Mouse (Mus musculus): ENCODE measurements around the gene Ccl24. TPM values are rescaled to one million over a fixed set of nuclear protein-coding genes. Genes with fewer than 3 reads are reported as not detected.

Ccl24 gene
- polyA plus RNA-seq, 1 experiment from 2014 or later = 2.9 TPM

DNA sequence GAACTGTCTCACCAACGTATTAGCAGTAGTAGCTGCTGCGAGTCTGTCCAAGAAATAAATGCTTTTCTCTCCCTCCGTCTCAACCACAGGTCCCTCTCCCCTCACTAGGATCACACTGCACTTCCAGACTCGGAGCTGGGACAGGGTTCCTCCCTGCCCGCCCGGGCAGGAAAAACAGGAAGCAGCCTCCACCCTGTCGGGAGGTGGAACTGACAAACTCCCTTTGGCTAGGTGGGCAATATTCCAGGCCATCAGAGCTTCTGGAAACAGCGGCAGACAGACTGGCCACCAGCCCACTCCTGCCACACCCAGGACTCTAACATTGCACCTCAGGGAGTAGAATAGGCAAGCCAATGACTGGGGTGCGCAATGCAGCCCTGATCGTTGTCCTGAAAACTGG, 39.4 kb downstream of the Ccl24 start:
- Histone ChIP-seq H3K27ac (ENCODE audit: low read length) (peak overlapping the region; percentile 73), H3K9me3 (ENCODE audit: control insufficient read depth, low read length) (no peaks in the 10 kb centered on the region), H3K27me3 (ENCODE audit: control insufficient read depth, insufficient read depth, low read depth, low read length) (no peaks in the 10 kb centered on the region), H3K4me3 (ENCODE audit: low read length) (no peak overlapping the region), H3K36me3 (ENCODE audit: control insufficient read depth, insufficient read depth, low read length) (no peaks in the 10 kb centered on the region), H3K4me2 (ENCODE audit: low read depth, low read length) (no peak overlapping the region), H3K9ac (ENCODE audit: low read length) (0 out of 2 replicates have a peak overlapping the region, but pooled peaks have one; percentile 25), H3K4me1 (replicated peaks; ENCODE audit: control insufficient read depth, insufficient read depth, low read length) (peaks cover 12% of the 10 kb centered on the region)
- 32% methylated on average over 10 of the region's 10 CpGs for WGBS
- ATAC-seq (ENCODE audit: low read depth) = peak; percentile 80

- H3K4me2 ChIP-seq (ENCODE audit: low read depth, low read length) = no peak overlapping the region
- H3K9me3 ChIP-seq (ENCODE audit: control insufficient read depth, low read length) = no peaks in the 10 kb centered on the region
- no peak overlapping the region for H3K4me3 ChIP-seq (ENCODE audit: low read length)
- no peak overlapping the region for H3K27ac ChIP-seq (ENCODE audit: low read length)
- WGBS = 62% methylated on average over 11 of the region's 11 CpGs
- H3K27me3 ChIP-seq (ENCODE audit: control insufficient read depth, insufficient read depth, low read depth, low read length) = no peaks in the 10 kb centered on the region
- no peaks in the 10 kb centered on the region for H3K36me3 ChIP-seq (ENCODE audit: control insufficient read depth, insufficient read depth, low read length)
- ATAC-seq (ENCODE audit: low read depth) = no peak
- no peak overlapping the region for H3K9ac ChIP-seq (ENCODE audit: low read length)
- peaks cover 14% of the 10 kb centered on the region for H3K4me1 ChIP-seq (replicated peaks; ENCODE audit: control insufficient read depth, insufficient read depth, low read length)
These were observed 41.5 kb downstream of the Ccl24 start for GRCm38 (mm10) chr5:135531306-135531845.

DNA sequence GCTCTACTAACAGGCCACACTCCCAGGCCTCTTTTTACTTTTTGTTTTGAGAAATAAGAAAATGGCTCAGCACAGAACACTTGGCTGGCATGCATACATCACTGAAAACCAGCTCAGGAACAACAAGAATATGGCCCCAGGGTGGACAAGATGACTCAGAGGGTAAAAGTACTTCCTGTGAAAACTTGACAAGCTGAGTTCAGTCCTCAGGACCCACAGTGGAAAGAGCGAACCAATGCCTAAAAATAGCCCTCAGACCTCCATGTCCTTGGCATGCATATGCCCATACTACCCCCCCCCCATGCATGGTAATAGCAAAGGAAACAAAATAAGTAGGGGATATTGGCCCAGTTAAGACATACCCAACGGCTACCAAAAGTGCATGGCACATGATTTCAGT, 42.9 kb downstream of the Ccl24 start:
- Histone ChIP-seq H3K9ac (ENCODE audit: low read length) (no peak overlapping the region), H3K9me3 (ENCODE audit: control insufficient read depth, low read length) (no peaks in the 10 kb centered on the region), H3K27me3 (ENCODE audit: control insufficient read depth, insufficient read depth, low read depth, low read length) (no peaks in the 10 kb centered on the region), H3K4me2 (ENCODE audit: low read depth, low read length) (no peak overlapping the region), H3K36me3 (ENCODE audit: control insufficient read depth, insufficient read depth, low read length) (no peaks in the 10 kb centered on the region), H3K4me1 (replicated peaks; ENCODE audit: control insufficient read depth, insufficient read depth, low read length) (peaks cover 16% of the 10 kb centered on the region), H3K27ac (ENCODE audit: low read length) (no peak overlapping the region), H3K4me3 (ENCODE audit: low read length) (no peak overlapping the region)
- ATAC-seq (ENCODE audit: low read depth) = no peak
- 81% methylated on average over 2 of the region's 2 CpGs for WGBS

- no peaks in the 10 kb centered on the region for H3K27me3 ChIP-seq (ENCODE audit: control insufficient read depth, insufficient read depth, low read depth, low read length)
- H3K4me2 ChIP-seq (ENCODE audit: low read depth, low read length) = no peak overlapping the region
- no peak for ATAC-seq (ENCODE audit: low read depth)
- WGBS = 72% methylated on average over 3 of the region's 3 CpGs
- peaks cover 22% of the 10 kb centered on the region for H3K4me1 ChIP-seq (replicated peaks; ENCODE audit: control insufficient read depth, insufficient read depth, low read length)
- H3K4me3 ChIP-seq (ENCODE audit: low read length) = no peak overlapping the region
- no peaks in the 10 kb centered on the region for H3K36me3 ChIP-seq (ENCODE audit: control insufficient read depth, insufficient read depth, low read length)
- H3K27ac ChIP-seq (ENCODE audit: low read length) = no peak overlapping the region
- no peak overlapping the region for H3K9ac ChIP-seq (ENCODE audit: low read length)
- no peaks in the 10 kb centered on the region for H3K9me3 ChIP-seq (ENCODE audit: control insufficient read depth, low read length)
These were observed 43.5 kb downstream of the Ccl24 start for GRCm38 (mm10) chr5:135529310-135529709.

DNA sequence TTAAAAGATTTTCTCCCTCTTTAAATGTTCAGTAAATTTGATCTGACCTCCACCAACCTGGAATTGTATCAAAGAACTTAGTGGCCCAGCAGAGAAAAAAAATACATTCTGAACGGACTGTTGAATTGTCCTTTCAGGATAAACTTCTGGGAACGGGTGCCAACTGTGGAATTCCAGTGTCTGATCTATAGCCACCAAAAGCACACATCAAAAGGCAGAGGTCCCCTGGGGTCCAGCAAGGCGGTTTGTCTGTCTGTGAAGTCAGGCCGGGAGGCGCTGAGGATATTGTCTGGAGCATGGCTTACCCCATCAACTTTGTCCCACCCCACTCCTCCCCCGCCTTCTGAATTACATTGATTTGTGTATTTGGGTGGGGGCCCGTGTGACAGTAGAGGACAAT, 44.9 kb downstream of the Ccl24 start:
- no peaks in the 10 kb centered on the region for H3K36me3 ChIP-seq (ENCODE audit: control insufficient read depth, insufficient read depth, low read length)
- H3K4me3 ChIP-seq (ENCODE audit: low read length) = no peak overlapping the region
- no peak overlapping the region for H3K27ac ChIP-seq (ENCODE audit: low read length)
- H3K27me3 ChIP-seq (ENCODE audit: control insufficient read depth, insufficient read depth, low read depth, low read length) = no peaks in the 10 kb centered on the region
- no peak overlapping the region for H3K9ac ChIP-seq (ENCODE audit: low read length)
- WGBS = 33% methylated on average over 7 of the region's 7 CpGs
- H3K4me2 ChIP-seq (ENCODE audit: low read depth, low read length) = no peak overlapping the region
- peaks cover 16% of the 10 kb centered on the region for H3K4me1 ChIP-seq (replicated peaks; ENCODE audit: control insufficient read depth, insufficient read depth, low read length)
- no peaks in the 10 kb centered on the region for H3K9me3 ChIP-seq (ENCODE audit: control insufficient read depth, low read length)
- ATAC-seq (ENCODE audit: low read depth) = no peak

DNA sequence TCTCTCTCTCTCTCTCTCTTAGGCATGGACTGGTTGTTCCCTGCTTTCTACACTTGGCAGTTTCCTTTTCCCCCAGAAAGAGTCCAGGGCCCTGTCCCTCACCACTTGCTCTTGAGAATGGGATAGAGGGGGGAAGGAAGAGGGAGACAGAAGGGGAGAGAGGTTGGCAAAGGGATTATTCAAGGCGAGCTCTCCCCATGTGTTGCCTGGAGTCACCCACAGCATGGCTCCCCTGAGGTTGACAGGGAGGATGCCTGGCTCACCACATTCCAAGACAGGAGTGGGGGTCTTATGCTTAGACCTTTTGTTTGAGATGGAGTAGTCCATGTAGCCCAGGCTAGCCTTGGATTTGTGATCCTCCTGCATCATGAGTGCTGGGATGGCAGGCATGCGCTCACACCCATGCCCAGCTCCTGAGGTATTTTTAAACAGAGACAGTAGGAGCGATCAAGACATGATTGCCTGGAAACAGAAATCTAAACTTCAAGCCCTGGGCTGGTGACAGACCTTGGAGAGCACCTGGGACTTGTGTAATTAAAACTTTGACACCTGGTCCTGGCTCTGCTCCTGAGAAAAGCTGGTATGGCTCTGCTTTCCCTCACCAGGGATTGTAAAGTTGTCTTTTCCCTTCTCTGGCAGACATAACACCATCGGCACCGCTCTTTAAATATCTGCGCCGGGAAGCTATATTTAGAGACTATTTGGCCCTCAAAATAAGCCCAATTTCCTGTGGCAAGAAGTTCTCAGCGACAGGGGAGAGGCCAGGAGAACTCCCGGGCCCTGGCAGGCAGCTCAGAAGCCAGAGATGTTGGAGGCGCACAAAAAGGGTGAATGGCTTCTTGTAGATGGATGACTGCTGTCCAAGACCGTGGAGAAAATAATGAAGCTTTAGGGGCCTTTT, 47.9 kb downstream of the Ccl24 start:
- ATAC-seq (ENCODE audit: low read depth) = peak; percentile 45; the same call in 1 of the 2 replicates
- H3K27me3 ChIP-seq (ENCODE audit: control insufficient read depth, insufficient read depth, low read depth, low read length) = no peaks in the 10 kb centered on the region
- no peak overlapping the region for H3K4me3 ChIP-seq (ENCODE audit: low read length)
- 38% methylated on average over 11 of the region's 11 CpGs for WGBS
- H3K36me3 ChIP-seq (ENCODE audit: control insufficient read depth, insufficient read depth, low read length) = no peaks in the 10 kb centered on the region
- no peak overlapping the region for H3K4me2 ChIP-seq (ENCODE audit: low read depth, low read length)
- peaks cover 11% of the 10 kb centered on the region for H3K4me1 ChIP-seq (replicated peaks; ENCODE audit: control insufficient read depth, insufficient read depth, low read length)
- H3K9ac ChIP-seq (ENCODE audit: low read length) = no peak overlapping the region
- H3K9me3 ChIP-seq (ENCODE audit: control insufficient read depth, low read length) = no peaks in the 10 kb centered on the region
- H3K27ac ChIP-seq (ENCODE audit: low read length) = peak overlapping the region; percentile 72

DNA sequence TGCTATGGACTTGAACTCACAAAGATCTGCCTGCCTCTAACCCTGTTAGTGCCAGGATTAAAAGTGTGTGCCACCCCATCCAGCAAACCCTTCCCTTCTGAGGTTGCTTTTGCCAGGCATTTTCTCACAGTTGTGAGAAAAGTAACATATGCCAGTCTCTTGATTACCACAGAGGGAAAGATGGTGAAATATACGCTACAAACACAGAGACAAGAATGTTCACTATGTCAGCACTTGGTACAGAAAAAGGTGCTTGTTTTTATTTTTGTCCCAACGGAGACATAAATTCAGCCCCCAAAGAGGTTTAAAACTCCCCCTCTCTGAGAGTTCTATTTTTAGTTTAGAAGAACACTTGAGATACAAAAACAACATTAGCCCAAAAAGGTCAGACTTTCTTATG, 48.8 kb downstream of the Ccl24 start:
- H3K9me3 ChIP-seq (ENCODE audit: control insufficient read depth, low read length) = no peaks in the 10 kb centered on the region
- no peak overlapping the region for H3K4me2 ChIP-seq (ENCODE audit: low read depth, low read length)
- H3K4me3 ChIP-seq (ENCODE audit: low read length) = no peak overlapping the region
- no peaks in the 10 kb centered on the region for H3K36me3 ChIP-seq (ENCODE audit: control insufficient read depth, insufficient read depth, low read length)
- 69% methylated on average over 2 of the region's 2 CpGs for WGBS
- H3K27ac ChIP-seq (ENCODE audit: low read length) = no peak overlapping the region
- peaks cover 11% of the 10 kb centered on the region for H3K4me1 ChIP-seq (replicated peaks; ENCODE audit: control insufficient read depth, insufficient read depth, low read length)
- H3K27me3 ChIP-seq (ENCODE audit: control insufficient read depth, insufficient read depth, low read depth, low read length) = no peaks in the 10 kb centered on the region
- no peak overlapping the region for H3K9ac ChIP-seq (ENCODE audit: low read length)
- no peak for ATAC-seq (ENCODE audit: low read depth)

DNA sequence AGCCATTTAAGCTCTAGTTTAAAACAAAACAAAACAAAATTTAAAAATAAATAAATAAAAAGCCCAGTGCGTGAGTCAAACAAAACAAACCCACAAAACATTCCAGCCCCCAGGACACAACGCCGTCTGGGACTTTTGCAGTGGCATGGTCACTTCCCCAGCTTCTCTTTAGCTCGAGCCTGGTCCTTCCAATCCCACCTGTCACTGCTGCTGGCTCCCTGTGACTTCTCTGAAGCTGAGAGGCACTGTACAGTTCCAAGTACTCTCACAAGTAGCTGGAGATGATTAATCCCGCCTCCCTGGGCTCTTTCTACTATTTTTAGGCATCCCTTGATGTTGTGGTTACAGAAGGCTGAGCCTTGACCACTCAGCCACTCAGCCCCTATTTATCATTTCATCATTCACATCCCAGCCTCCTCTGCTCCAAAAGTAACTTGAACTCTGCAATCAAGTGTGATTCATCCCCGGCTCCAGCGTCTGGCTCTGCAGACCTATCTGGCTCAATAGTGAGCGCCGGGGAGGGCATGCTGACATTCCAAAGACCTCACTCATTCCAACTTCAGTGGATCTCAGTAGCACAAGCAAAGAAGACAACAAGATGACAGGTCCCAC, 50.6 kb downstream of the Ccl24 start:
- ATAC-seq (ENCODE audit: low read depth) = 0 out of 2 replicates have a peak, but pooled peaks have one; percentile 13
- Histone ChIP-seq H3K4me3 (ENCODE audit: low read length) (no peak overlapping the region), H3K9ac (ENCODE audit: low read length) (no peak overlapping the region), H3K4me2 (ENCODE audit: low read depth, low read length) (no peak overlapping the region), H3K27me3 (ENCODE audit: control insufficient read depth, insufficient read depth, low read depth, low read length) (no peaks in the 10 kb centered on the region), H3K36me3 (ENCODE audit: control insufficient read depth, insufficient read depth, low read length) (no peaks in the 10 kb centered on the region), H3K4me1 (replicated peaks; ENCODE audit: control insufficient read depth, insufficient read depth, low read length) (peaks cover 8% of the 10 kb centered on the region), H3K27ac (ENCODE audit: low read length) (no peak overlapping the region), H3K9me3 (ENCODE audit: control insufficient read depth, low read length) (no peaks in the 10 kb centered on the region)
- 68% methylated on average over 9 of the region's 9 CpGs for WGBS

Measured in lung, embryonic 16.5 days (tissue).